Mouse (Mus musculus) liver, embryonic 11.5 days (tissue): Measurements from ENCODE around the gene Fstl3. TPM values are rescaled to one million over a fixed set of nuclear protein-coding genes. Genes with fewer than 3 reads are reported as not detected.

Source experiments
- ATAC-seq: fragments of 200-750 bp; cut with Nextera tagmentation; replicated peaks from 2 replicates; pipeline ENCODE4 v1.8.0; 2017; ENCODE audit warnings: moderate number of reproducible peaks, mild to moderate bottlenecking, moderate TSS enrichment, moderate library complexity; ENCODE audit not compliant: low FRiP score
- DNase-seq: peaks from one replicate; pipeline ENCODE4 v3.0.0-alpha.2; 2017; ENCODE audit warnings: low spot score
- H3K27ac ChIP-seq: fragments of 300-500 bp; sonication (generic); 2 replicates; pipeline ENCODE4 v1.5.1; 2014; ENCODE audit warnings: mild to moderate bottlenecking, low read depth, low read length, control low read depth
- H3K27me3 ChIP-seq: fragments of 300-500 bp; sonication (generic); replicated peaks from 2 replicates; pipeline ENCODE4 v1.6.1; 2014; ENCODE audit warnings: low read length, mixed read lengths; ENCODE audit not compliant: control insufficient read depth, insufficient read depth
- H3K36me3 ChIP-seq: fragments of 300-500 bp; sonication (generic); 2 replicates; pipeline ENCODE4 v1.6.1; 2014; ENCODE audit warnings: mild to moderate bottlenecking, low read length, moderate library complexity, mixed read lengths; ENCODE audit not compliant: control insufficient read depth, insufficient read depth
- H3K4me1 ChIP-seq: fragments of 300-500 bp; sonication (generic); replicated peaks from 2 replicates; pipeline ENCODE4 v1.6.1; 2014; ENCODE audit warnings: low read length, mixed read lengths; ENCODE audit not compliant: control insufficient read depth, insufficient read depth
- H3K4me2 ChIP-seq: fragments of 300-500 bp; sonication (generic); 2 replicates; pipeline ENCODE4 v1.6.1; 2014; ENCODE audit warnings: mild to moderate bottlenecking, control low read depth, moderate library complexity
- H3K4me3 ChIP-seq: fragments of 300-500 bp; sonication (generic); 2 replicates; pipeline ENCODE4 v1.5.1; 2014; ENCODE audit warnings: low read depth, low read length, control low read depth
- H3K9ac ChIP-seq: fragments of 300-500 bp; sonication (generic); 2 replicates; pipeline ENCODE4 v1.6.1; 2014; ENCODE audit warnings: low read depth, low read length, control low read depth
- H3K9me3 ChIP-seq: fragments of 300-500 bp; sonication (generic); 2 replicates; pipeline ENCODE4 v1.6.1; 2016; ENCODE audit warnings: low read length, inconsistent platforms, mixed read lengths; ENCODE audit not compliant: control insufficient read depth
- WGBS: fragments of 180-500 bp; shearing (Covaris S2); extraction: QIAGEN DNeasy Blood & Tissue Kit; methylation state at CpG from one replicate; pipeline ENCODE4 v1.1.7; 2014; 5-methylcytosine and 5-hydroxymethylcytosine counted together
- polyA plus RNA-seq: library from polyadenylated mRNA; unstranded; fragments of >200 nt; fragmentation: Nextera tagmentation; extraction: Ambion mirVana; gene quantifications from 2 replicates; pipeline ENCODE4 v1.2.1, GENCODE M21; 2014

The Fstl3 gene
- polyA plus RNA-seq, 1 experiment from 2014 or later, result 2.6 TPM

- WGBS, result 7% methylated on average over 16 of the region's 16 CpGs
Measured at GRCm38 (mm10) chr10:79766001-79766507, 11.0 kb upstream of the Fstl3 start.

GRCm38 (mm10) chr10:79766508-79767325 is 10.4 kb upstream of the Fstl3 start, which contains the start of gene Rnf126:
Rnf126 (minus strand) TSS chr10:79766952.
- peaks cover 29% of the 10 kb centered on the region for H3K4me1 ChIP-seq
- peaks cover 8% of the 10 kb centered on the region for H3K36me3 ChIP-seq
- no peaks in the 10 kb centered on the region for H3K9me3 ChIP-seq
- ATAC-seq (peak; percentile 93), DNase-seq (peak; percentile 99)
- peak within 1 kb of the TSS; percentile 92 for H3K27ac ChIP-seq
- 0 out of 2 replicates have a peak, but pooled peaks cover 3% of the 10 kb centered on the region for H3K27me3 ChIP-seq
- H3K9ac ChIP-seq, result peak within 1 kb of the TSS; percentile 99
- H3K4me2 ChIP-seq, result peak within 1 kb of the TSS; percentile 87
- peak within 1 kb of the TSS; percentile 96 for H3K4me3 ChIP-seq
- under 1% methylated on average over 101 of the region's 101 CpGs for WGBS

More at GRCm38 (mm10) chr10:79766001-79766507, 11.0 kb upstream of the Fstl3 start:
- peak overlapping the region; percentile 99 for H3K9ac ChIP-seq
- peaks cover 29% of the 10 kb centered on the region for H3K4me1 ChIP-seq
- DNase-seq (no peak), ATAC-seq (no peak)
- peaks cover 15% of the 10 kb centered on the region for H3K36me3 ChIP-seq
- H3K27ac ChIP-seq, result peak overlapping the region; percentile 92
- peak overlapping the region; percentile 96 for H3K4me3 ChIP-seq
- H3K4me2 ChIP-seq, result peak overlapping the region; percentile 87
- H3K27me3 ChIP-seq, result 0 out of 2 replicates have a peak, but pooled peaks cover 3% of the 10 kb centered on the region
- H3K9me3 ChIP-seq, result no peaks in the 10 kb centered on the region

GRCm38 (mm10) chr10:79767372-79768244 is 9.5 kb upstream of the Fstl3 start:
- peak; percentile 85 for DNase-seq

GRCm38 (mm10) chr10:79768400-79768799 is 8.7 kb upstream of the Fstl3 start:
- 0 out of 2 replicates have a peak, but pooled peaks cover 3% of the 10 kb centered on the region for H3K27me3 ChIP-seq
- ATAC-seq, result no peak
- H3K36me3 ChIP-seq, result no peaks in the 10 kb centered on the region; the same call in 1 of the 2 replicates
- 3% methylated on average over 5 of the region's 5 CpGs for WGBS
- no peak overlapping the region for H3K4me3 ChIP-seq
- peaks cover 29% of the 10 kb centered on the region for H3K4me1 ChIP-seq
- peak; percentile 81 for DNase-seq
- H3K4me2 ChIP-seq, result no peak overlapping the region
- H3K9me3 ChIP-seq, result no peaks in the 10 kb centered on the region; the same call in 1 of the 2 replicates
- H3K27ac ChIP-seq, result no peak overlapping the region
- no peak overlapping the region for H3K9ac ChIP-seq

More at GRCm38 (mm10) chr10:79767372-79768244, 9.5 kb upstream of the Fstl3 start:
- H3K27me3 ChIP-seq, result 0 out of 2 replicates have a peak, but pooled peaks cover 3% of the 10 kb centered on the region
- no peaks in the 10 kb centered on the region; the same call in 1 of the 2 replicates for H3K36me3 ChIP-seq
- peak overlapping the region; percentile 47; the same call in 1 of the 2 replicates for H3K9ac ChIP-seq
- peaks cover 29% of the 10 kb centered on the region for H3K4me1 ChIP-seq
- 11% methylated on average over 40 of the region's 40 CpGs for WGBS
- peak overlapping the region; percentile 96 for H3K4me3 ChIP-seq
- peak; percentile 49 for ATAC-seq
- H3K27ac ChIP-seq, result peak overlapping the region; percentile 92
- H3K4me2 ChIP-seq, result peak overlapping the region; percentile 87
- H3K9me3 ChIP-seq, result no peaks in the 10 kb centered on the region; the same call in 1 of the 2 replicates

- Histone ChIP-seq H3K4me1 (peaks cover 23% of the 10 kb centered on the region), H3K9me3 (no peaks in the 10 kb centered on the region; the same call in 1 of the 2 replicates), H3K27ac (no peak overlapping the region), H3K27me3 (0 out of 2 replicates have a peak, but pooled peaks cover 3% of the 10 kb centered on the region), H3K4me2 (no peak overlapping the region), H3K9ac (no peak overlapping the region), H3K36me3 (no peaks in the 10 kb centered on the region; the same call in 1 of the 2 replicates), H3K4me3 (no peak overlapping the region)
- no peak for DNase-seq
- ATAC-seq, result no peak
- WGBS, result 46% methylated on average over 4 of the region's 4 CpGs
Measured at GRCm38 (mm10) chr10:79769329-79769728, 7.7 kb upstream of the Fstl3 start.

- 93% methylated on average over 3 of the region's 3 CpGs for WGBS
- peaks cover 14% of the 10 kb centered on the region for H3K4me1 ChIP-seq
- no peaks in the 10 kb centered on the region for H3K36me3 ChIP-seq
- H3K4me2 ChIP-seq, result no peak overlapping the region
- peaks cover 14% of the 10 kb centered on the region for H3K27me3 ChIP-seq
- DNase-seq (no peak), ATAC-seq (no peak)
- no peak overlapping the region for H3K27ac ChIP-seq
- peaks cover 2% of the 10 kb centered on the region; the same call in 1 of the 2 replicates for H3K9me3 ChIP-seq
- no peak overlapping the region for H3K4me3 ChIP-seq
- no peak overlapping the region for H3K9ac ChIP-seq
Measured at GRCm38 (mm10) chr10:79772320-79772719, 4.8 kb upstream of the Fstl3 start.

GRCm38 (mm10) chr10:79773208-79773607 is 3.9 kb upstream of the Fstl3 start:
- peaks cover 23% of the 10 kb centered on the region for H3K27me3 ChIP-seq
- H3K9ac ChIP-seq, result no peak overlapping the region
- 93% methylated on average over 2 of the region's 2 CpGs for WGBS
- no peak overlapping the region for H3K4me2 ChIP-seq
- peaks cover 2% of the 10 kb centered on the region; the same call in 1 of the 2 replicates for H3K9me3 ChIP-seq
- H3K4me3 ChIP-seq, result no peak overlapping the region
- ATAC-seq, result no peak
- H3K4me1 ChIP-seq, result peaks cover 14% of the 10 kb centered on the region
- no peak for DNase-seq
- H3K36me3 ChIP-seq, result no peaks in the 10 kb centered on the region
- H3K27ac ChIP-seq, result no peak overlapping the region
